Mouse (Mus musculus) Patski (cell line): ENCODE measurements around the gene Rec114. TPM values are rescaled to one million over a fixed set of nuclear protein-coding genes. Genes with fewer than 3 reads are reported as not detected.
A peak's percentile ranks its signal among the peaks of the same experiment; 100 is the strongest.

ENCODE experiments used
- ATAC-seq: fragments of 100-300 bp; one replicate; pipeline ENCODE4 v1.8.0; 2021
- CTCF ChIA-PET: fragments of 350-600 bp; sonication (Branson Sonifier 250); formaldehyde crosslinking; loops from one replicate; lab custom pipeline; 2022; ENCODE audit warnings: inconsistent platforms; lab: Charles Lee
- POLR2A ChIA-PET: fragments of 350-600 bp; sonication (Branson Sonifier 250); formaldehyde crosslinking; loops from one replicate; lab custom pipeline; 2022; ENCODE audit warnings: antibody characterized with exemption, inconsistent platforms; lab: Charles Lee
- DNase-seq: peaks from one replicate; pipeline ENCODE4 v3.0.0-alpha.2; 2011; ENCODE audit warnings: low read depth, low spot score
- H3K27me3 ChIP-seq: fragments of 371-371 bp; one replicate; pipeline ENCODE4 v1.5.1; 2021
- CTCF ChIP-seq: fragments of 100-300 bp; IDR thresholded peaks from one replicate; pipeline ENCODE4 v1.5.1; 2021
- in situ Hi-C: fragments of 300-500 bp; cut with MboI; formaldehyde crosslinking; loops from 3 replicates; pipeline ENCODE4 v1.11.1; 2018; ENCODE audit warnings: low pct_unique_long_range_greater_than_20kb, mixed read lengths
- polyA plus RNA-seq: library from polyadenylated mRNA; unstranded; gene quantifications from one replicate; pipeline ENCODE4 v1.2.3, GENCODE M21; 2021

Rec114 gene
- polyA plus RNA-seq, 1 experiment from 2014 or later, result 0.36 TPM

- no peak for TF ChIP-seq CTCF
- CTCF ChIA-PET, result interaction anchor here (1.0 to 2.0 kb wide), 4 partner anchors 19 to 79 kb away, joined by 3 to 8 read pairs (median 4); partner anchors contain the start of gene Nptn
- POLR2A ChIA-PET, result interaction anchor here (1.3 kb wide), 1 partner anchor 10 kb away, joined by 4 read pairs; no protein-coding TSS in a partner anchor
- DNase-seq, result no peak
- ATAC-seq, result no peak
- H3K27me3 ChIP-seq, result no peaks in the 10 kb centered on the region
- in situ Hi-C loops, result no loop called here
Observed at GRCm38 (mm10) chr9:58657735-58658512, 85.8 kb downstream of the Rec114 start.

- TF ChIP-seq CTCF, result no peak
- CTCF ChIA-PET, result interaction anchor here (1.9 to 2.0 kb wide), 3 partner anchors 18 to 78 kb away, joined by 4 to 8 read pairs (median 5); partner anchors contain the start of gene Nptn
Observed at GRCm38 (mm10) chr9:58656824-58657223, 86.9 kb downstream of the Rec114 start.

GRCm38 (mm10) chr9:58656396-58656795 lies 87.4 kb downstream of the Rec114 start:
- ChIA-PET CTCF (interaction anchor here (0.8 to 2.0 kb wide), 3 partner anchors 12 to 77 kb away, joined by 4 to 8 read pairs (median 5); partner anchors contain the start of gene Nptn), POLR2A (no interaction called here)
- peak; percentile 45 for TF ChIP-seq CTCF
- in situ Hi-C loops, result no loop called here
- no peaks in the 10 kb centered on the region for H3K27me3 ChIP-seq
- no peak for ATAC-seq
- no peak for DNase-seq

More at GRCm38 (mm10) chr9:58656824-58657223, 86.9 kb downstream of the Rec114 start:
- no peaks in the 10 kb centered on the region for H3K27me3 ChIP-seq
- DNase-seq (no peak), ATAC-seq (no peak)
- in situ Hi-C loops, result no loop called here
- POLR2A ChIA-PET, result no interaction called here

GRCm38 (mm10) chr9:58654494-58654893 lies 89.3 kb downstream of the Rec114 start:
- POLR2A ChIA-PET, result no interaction called here
- CTCF ChIA-PET, result interaction anchor here (1.5 kb wide), 2 partner anchors 19 to 76 kb away, joined by 3 to 4 read pairs; no protein-coding TSS in a partner anchor
- no peak for TF ChIP-seq CTCF
- H3K27me3 ChIP-seq, result no peaks in the 10 kb centered on the region
- DNase-seq (no peak), ATAC-seq (no peak)
- in situ Hi-C loops, result loop anchor here (5.0 kb wide), 1 partner anchor 112 kb away; no protein-coding TSS in a partner anchor

- in situ Hi-C loops, result loop anchor here (5.0 kb wide), 1 partner anchor 110 kb away; no protein-coding TSS in a partner anchor
- no peaks in the 10 kb centered on the region for H3K27me3 ChIP-seq
- CTCF ChIA-PET, result interaction anchor here (0.9 to 2.5 kb wide), 7 partner anchors 10 to 110 kb away, joined by 3 to 19 read pairs (median 6); partner anchors contain the start of gene Nptn
- DNase-seq, result no peak
- POLR2A ChIA-PET, result interaction anchor here (0.7 kb wide), 1 partner anchor 69 kb away, joined by 3 read pairs; no protein-coding TSS in a partner anchor
- no peak for ATAC-seq
- peak; percentile 51 for TF ChIP-seq CTCF
Observed at GRCm38 (mm10) chr9:58651993-58652392, 91.8 kb downstream of the Rec114 start.

- CTCF ChIA-PET, result no interaction called here
- no peaks in the 10 kb centered on the region for H3K27me3 ChIP-seq
- POLR2A ChIA-PET, result no interaction called here
- in situ Hi-C loops, result no loop called here
- no peak for TF ChIP-seq CTCF
- ATAC-seq (no peak), DNase-seq (no peak)
Observed at GRCm38 (mm10) chr9:58649265-58649626, 94.5 kb downstream of the Rec114 start.

GRCm38 (mm10) chr9:58648406-58649264 lies 95.1 kb downstream of the Rec114 start:
- in situ Hi-C loops, result no loop called here
- ATAC-seq (no peak), DNase-seq (no peak)
- CTCF ChIA-PET, result no interaction called here
- no peaks in the 10 kb centered on the region for H3K27me3 ChIP-seq
- POLR2A ChIA-PET, result interaction anchor here (0.6 kb wide), 1 partner anchor 68 kb away, joined by 3 read pairs; no protein-coding TSS in a partner anchor
- TF ChIP-seq CTCF, result no peak

GRCm38 (mm10) chr9:58630441-58630840 lies 113.3 kb downstream of the Rec114 start:
- no peaks in the 10 kb centered on the region for H3K27me3 ChIP-seq
- CTCF ChIA-PET, result interaction anchor here (0.9 to 1.5 kb wide), 2 partner anchors 11 to 51 kb away, joined by 4 to 5 read pairs; no protein-coding TSS in a partner anchor
- in situ Hi-C loops, result no loop called here
- TF ChIP-seq CTCF, result no peak
- POLR2A ChIA-PET, result no interaction called here
- DNase-seq (no peak), ATAC-seq (no peak)

GRCm38 (mm10) chr9:58627197-58627596 lies 116.6 kb downstream of the Rec114 start:
- CTCF ChIA-PET, result interaction anchor here (1.4 kb wide), 1 partner anchor 48 kb away, joined by 4 read pairs; no protein-coding TSS in a partner anchor
- no peak for TF ChIP-seq CTCF
- POLR2A ChIA-PET, result interaction anchor here (0.8 kb wide), 1 partner anchor 46 kb away, joined by 3 read pairs; no protein-coding TSS in a partner anchor
- in situ Hi-C loops, result no loop called here
- ATAC-seq (no peak), DNase-seq (no peak)
- H3K27me3 ChIP-seq, result no peaks in the 10 kb centered on the region

GRCm38 (mm10) chr9:58623009-58623408 lies 120.8 kb downstream of the Rec114 start:
- no peak for TF ChIP-seq CTCF
- POLR2A ChIA-PET, result no interaction called here
- CTCF ChIA-PET, result no interaction called here
- no peaks in the 10 kb centered on the region for H3K27me3 ChIP-seq
- DNase-seq, result no peak
- in situ Hi-C loops, result no loop called here
- no peak for ATAC-seq
